Mouse (Mus musculus) testis, postnatal 14 days (tissue): ENCODE data around the gene Ehd1.

Source experiments
- DNase-seq: peaks from one replicate; pipeline ENCODE4 v3.0.0; 2021; ENCODE audit warnings: low spot score

Gene Ehd1

GRCm38 (mm10) chr19:6334673-6335457 is 58.3 kb downstream of the Ehd1 start, which contains the start of gene Men1:
Men1 (plus strand) TSS chr19:6334979.
- DNase-seq = peak; percentile 93

- DNase-seq = no peak
Observed at GRCm38 (mm10) chr19:6335458-6335827, 58.9 kb downstream of the Ehd1 start.

- DNase-seq = no peak
Observed at GRCm38 (mm10) chr19:6336920-6337319, 60.4 kb downstream of the Ehd1 start.

GRCm38 (mm10) chr19:6338171-6338570 is 61.6 kb downstream of the Ehd1 start:
- no peak for DNase-seq

GRCm38 (mm10) chr19:6338716-6339115 is 62.2 kb downstream of the Ehd1 start:
- no peak for DNase-seq

- DNase-seq = no peak
Observed at GRCm38 (mm10) chr19:6339191-6339590, 62.7 kb downstream of the Ehd1 start.

- DNase-seq = no peak
Observed at GRCm38 (mm10) chr19:6339890-6340504, 63.5 kb downstream of the Ehd1 start.

GRCm38 (mm10) chr19:6340524-6341452 is 64.3 kb downstream of the Ehd1 start, which contains the start of gene Map4k2:
Map4k2 (plus strand) TSS chr19:6341135.
- peak; percentile 85 for DNase-seq

GRCm38 (mm10) chr19:6341453-6342077 is 65.0 kb downstream of the Ehd1 start:
- DNase-seq = no peak

- no peak for DNase-seq
Observed at GRCm38 (mm10) chr19:6342276-6342933, 65.9 kb downstream of the Ehd1 start.

- DNase-seq = no peak
Observed at GRCm38 (mm10) chr19:6343066-6343925, 66.8 kb downstream of the Ehd1 start.

- no peak for DNase-seq
Observed at GRCm38 (mm10) chr19:6343996-6344395, 67.5 kb downstream of the Ehd1 start.

- no peak for DNase-seq
Observed at GRCm38 (mm10) chr19:6346023-6346422, 69.5 kb downstream of the Ehd1 start.

- no peak for DNase-seq
Observed at GRCm38 (mm10) chr19:6346661-6347060, 70.1 kb downstream of the Ehd1 start.

GRCm38 (mm10) chr19:6347615-6348014 is 71.1 kb downstream of the Ehd1 start:
- DNase-seq = no peak

- no peak for DNase-seq
Observed at GRCm38 (mm10) chr19:6348717-6349116, 72.2 kb downstream of the Ehd1 start.

- DNase-seq = no peak
Observed at GRCm38 (mm10) chr19:6349215-6349983, 72.9 kb downstream of the Ehd1 start.
